Mouse (Mus musculus): ENCODE results near the gene Tada3.

- TF ChIP-seq POLR2A (IDR thresholded peaks at IDR 0.05; ENCODE audit: low read depth, low read length), result no peak
- no peak for TF ChIP-seq CTCF (IDR thresholded peaks at IDR 0.05; ENCODE audit: extremely low read depth, insufficient read depth, insufficient read length, insufficient replicate concordance)
Measured at GRCm38 (mm10) chr6:113385160-113385714, 7.6 kb upstream of the Tada3 start.

Data from spleen, adult 2 months (tissue).